Mouse (Mus musculus) hindlimb bud, embryonic 11.5 days (tissue): ENCODE measurements around the gene Fam81b.

Experiments used
- DNase-seq: peaks from one replicate; pipeline ENCODE4 v3.0.0-alpha.2; 2012; ENCODE audit warnings: low read depth, low spot score; ENCODE audit errors: extremely low spot score

Fam81b gene

GRCm38 (mm10) chr13:76194937-76195336, 109.9 kb downstream of the Fam81b start:
- DNase-seq = no peak

- DNase-seq = no peak
Measured at GRCm38 (mm10) chr13:76190273-76190672, 114.6 kb downstream of the Fam81b start.

GRCm38 (mm10) chr13:76189190-76189589, 115.7 kb downstream of the Fam81b start:
- DNase-seq = no peak

- no peak for DNase-seq
Measured at GRCm38 (mm10) chr13:76187651-76188050, 117.2 kb downstream of the Fam81b start.

GRCm38 (mm10) chr13:76178700-76179099, 126.2 kb downstream of the Fam81b start:
- no peak for DNase-seq

- no peak for DNase-seq
Measured at GRCm38 (mm10) chr13:76174297-76174696, 130.6 kb downstream of the Fam81b start.

GRCm38 (mm10) chr13:76160587-76160986, 144.3 kb downstream of the Fam81b start:
- no peak for DNase-seq

- no peak for DNase-seq
Measured at GRCm38 (mm10) chr13:76157508-76157907, 147.4 kb downstream of the Fam81b start.

GRCm38 (mm10) chr13:76157099-76157498, 147.8 kb downstream of the Fam81b start:
- DNase-seq = no peak
